In genomic region chr4:54962141-54962540, GRCm38 (mm10) we compare ENCODE assay signal across 15 mouse cellular contexts. TPM values are rescaled to one million over a fixed set of nuclear protein-coding genes. Genes with fewer than 3 reads are reported as not detected.
DNase-seq lines count a peak whose midpoint lies in the region.
"Had no signal": no experiment of that assay in that cellular context is flagged by ENCODE, and none has a peak within 500 bp of the region (broad histone marks: within the 10 kb centered on the region; RNA-seq: fewer than 3 reads in every experiment).

No protein-coding gene starts in this region.

- DNase-seq in adrenal gland, postnatal 10 days, result peak; percentile 0
- no peak for DNase-seq in adrenal gland, postnatal 25 days
- DNase-seq in gastrocnemius, adult 18-20 months (ENCODE audit: low spot score), result peak; percentile 21
- DNase-seq in gastrocnemius, postnatal 14 days, result no peak
- DNase-seq in heart, adult 11 months, result peak; percentile 64
- no peak for DNase-seq in heart, adult 18-20 months
- DNase-seq: adrenal gland, adult 8-10 months; B cell, adult 2 months; cerebellum, adult 11-12 months; cerebellum, adult 2 months; cerebellum, adult 9-10 months; cerebellum, postnatal 10 days; cerebellum, postnatal 25 days; forebrain, postnatal 0 days had no signal

- intact Hi-C loops in gastrocnemius, postnatal 14 days (cut with DNase I; ENCODE audit: low total_unique reads), result no loop called here

RNA-seq across cellular contexts. Expression of gene Zfp462, which starts 17.3 kb away (rescaled TPM):
- 10 to 100 TPM; 36.5 to 49.0 TPM for total RNA-seq in adrenal gland, postnatal 10 days (2021)
- total RNA-seq in adrenal gland, postnatal 25 days (2021), result 45.3 and 51.6 TPM in 2 replicates
- total RNA-seq in gastrocnemius, adult 18-20 months (2021), result 10 to 100 TPM; 20.8 to 24.5 TPM
- 10 to 100 TPM; 13.7 to 21.1 TPM for total RNA-seq in gastrocnemius, postnatal 14 days (2021)
- total RNA-seq in heart, adult 18-20 months (2021), result 1 to 10 TPM; 2.9 to 4.6 TPM
- total RNA-seq: CH12.LX had no signal

Comparison
In these comparisons a context has a peak if more than half of its experiments do, and no peak if none do; other contexts are left out.
1. DNase-seq: peak in adrenal gland, postnatal 10 days (single experiment), gastrocnemius, adult 18-20 months (single experiment) and heart, adult 11 months (single experiment); none in adrenal gland, postnatal 25 days (single experiment), gastrocnemius, postnatal 14 days (single experiment) and heart, adult 18-20 months (0 of 2).